8 mouse cellular contexts compared by ENCODE assay signal in genomic region chr7:141474160-141474559, GRCm38 (mm10). TPM values are rescaled to one million over a fixed set of nuclear protein-coding genes. Genes with fewer than 3 reads are reported as not detected.
DNase-seq lines count a peak whose midpoint lies in the region; ATAC-seq lines count a peak whose summit lies in the region.

No protein-coding gene starts in this region.

- no peak for ATAC-seq in lung, embryonic 15.5 days (ENCODE audit: borderline replicate concordance, extremely low read depth, low FRiP score, low TSS enrichment)
- ATAC-seq in neural tube, embryonic 15.5 days (ENCODE audit: low FRiP score) = no peak

- peaks cover 32% of the 10 kb centered on the region for H3K36me3 ChIP-seq in lung, embryonic 15.5 days
- H3K36me3 ChIP-seq in forebrain, embryonic 10.5 days (replicated peaks) = peaks cover 37% of the 10 kb centered on the region
- H3K36me3 ChIP-seq in limb, embryonic 10.5 days = peaks cover 36% of the 10 kb centered on the region
- peaks cover 29% of the 10 kb centered on the region for H3K36me3 ChIP-seq in neural tube, embryonic 15.5 days

- no peak for DNase-seq in lung, postnatal 14 days
- DNase-seq in forebrain, embryonic 10.5 days (ENCODE audit: extremely low spot score, low spot score) = no peak
- DNase-seq in limb, embryonic 10.5 days (ENCODE audit: low spot score) = no peak
- DNase-seq in left cerebral cortex, adult 9 months (ENCODE audit: low spot score in 2 of 2) = no peak
- DNase-seq in thymus, postnatal 36 days = no peak
- DNase-seq in embryo, embryonic 10 days (ENCODE audit: low spot score) = no peak

- H3K27ac ChIP-seq in lung, embryonic 15.5 days = no peak overlapping the region
- peak overlapping the region; percentile 99; the same call in 1 of the 2 replicates for H3K27ac ChIP-seq in forebrain, embryonic 10.5 days
- H3K27ac ChIP-seq in limb, embryonic 10.5 days = 0 out of 2 replicates have a peak overlapping the region, but pooled peaks have one; percentile 98
- H3K27ac ChIP-seq in neural tube, embryonic 15.5 days (replicated peaks) = no peak overlapping the region

- peak overlapping the region; percentile 80 for H3K9ac ChIP-seq in lung, embryonic 15.5 days
- peak overlapping the region; percentile 80 for H3K9ac ChIP-seq in neural tube, embryonic 15.5 days (replicated peaks)

- no peaks in the 10 kb centered on the region for H3K27me3 ChIP-seq in lung, embryonic 15.5 days
- H3K27me3 ChIP-seq in forebrain, embryonic 10.5 days (ENCODE audit: poor library complexity, severe bottlenecking) = peaks cover 29% of the 10 kb centered on the region
- H3K27me3 ChIP-seq in limb, embryonic 10.5 days (ENCODE audit: low read depth, poor library complexity, severe bottlenecking) = 0 out of 2 replicates have a peak, but pooled peaks cover 4% of the 10 kb centered on the region
- peaks cover 8% of the 10 kb centered on the region for H3K27me3 ChIP-seq in neural tube, embryonic 15.5 days (replicated peaks)

- H3K9me3 ChIP-seq in lung, embryonic 15.5 days = no peaks in the 10 kb centered on the region
- no peaks in the 10 kb centered on the region for H3K9me3 ChIP-seq in forebrain, embryonic 10.5 days
- H3K9me3 ChIP-seq in limb, embryonic 10.5 days (replicated peaks) = no peaks in the 10 kb centered on the region
- H3K9me3 ChIP-seq in neural tube, embryonic 15.5 days (replicated peaks) = no peaks in the 10 kb centered on the region

- H3K4me3 ChIP-seq in lung, embryonic 15.5 days = peak overlapping the region; percentile 82
- H3K4me3 ChIP-seq in forebrain, embryonic 10.5 days = peak overlapping the region; percentile 88
- peak overlapping the region; percentile 86 for H3K4me3 ChIP-seq in limb, embryonic 10.5 days
- peak overlapping the region; percentile 72 for H3K4me3 ChIP-seq in neural tube, embryonic 15.5 days (replicated peaks)

- H3K4me1 ChIP-seq in lung, embryonic 15.5 days = peaks cover 47% of the 10 kb centered on the region
- peaks cover 62% of the 10 kb centered on the region for H3K4me1 ChIP-seq in forebrain, embryonic 10.5 days
- H3K4me1 ChIP-seq in limb, embryonic 10.5 days = peaks cover 59% of the 10 kb centered on the region
- H3K4me1 ChIP-seq in neural tube, embryonic 15.5 days = peaks cover 57% of the 10 kb centered on the region

- 4% methylated on average over 5 of the region's 5 CpGs for WGBS in lung, embryonic 15.5 days
- 12% methylated on average over 5 of the region's 5 CpGs for WGBS in forebrain, embryonic 10.5 days
- 10% methylated on average over 5 of the region's 5 CpGs for WGBS in limb, embryonic 10.5 days
- WGBS in neural tube, embryonic 15.5 days = 9% methylated on average over 5 of the region's 5 CpGs

- peak overlapping the region; percentile 87 for H3K4me2 ChIP-seq in lung, embryonic 15.5 days
- H3K4me2 ChIP-seq in neural tube, embryonic 15.5 days = peak overlapping the region; percentile 94

RNA-seq across cellular contexts. Expression of gene Polr2l, which starts 0.8 kb away (rescaled TPM):
- 66.9 and 69.2 TPM in 2 replicates for polyA plus RNA-seq in lung, embryonic 15.5 days (2015; fragmentation: Nextera tagmentation; extraction: Ambion mirVana)
- polyA plus RNA-seq in forebrain, embryonic 10.5 days (2016; fragmentation: Nextera tagmentation; extraction: Ambion mirVana) = 87.0 and 95.7 TPM in 2 replicates
- 77.2 and 86.8 TPM in 2 replicates for polyA plus RNA-seq in limb, embryonic 10.5 days (2016; fragmentation: Nextera tagmentation; extraction: Ambion mirVana)
- 85.3 and 89.8 TPM in 2 replicates for polyA plus RNA-seq in neural tube, embryonic 15.5 days (2015; fragmentation: Nextera tagmentation; extraction: Ambion mirVana)

RNA-seq across cellular contexts. Expression of gene Tspan4, which starts 0.9 kb away (rescaled TPM):
- polyA plus RNA-seq in lung, embryonic 15.5 days (2015; fragmentation: Nextera tagmentation; extraction: Ambion mirVana) = 96.9 and 100 TPM in 2 replicates
- polyA plus RNA-seq in forebrain, embryonic 10.5 days (2016; fragmentation: Nextera tagmentation; extraction: Ambion mirVana) = 31.4 and 37.9 TPM in 2 replicates
- 25.0 and 36.9 TPM in 2 replicates for polyA plus RNA-seq in limb, embryonic 10.5 days (2016; fragmentation: Nextera tagmentation; extraction: Ambion mirVana)
- polyA plus RNA-seq in neural tube, embryonic 15.5 days (2015; fragmentation: Nextera tagmentation; extraction: Ambion mirVana) = 73.0 and 77.3 TPM in 2 replicates

RNA-seq across cellular contexts. Expression of gene Cd151, which starts 7.0 kb away (rescaled TPM):
- 24.4 and 30.7 TPM in 2 replicates for polyA plus RNA-seq in lung, embryonic 15.5 days (2015; fragmentation: Nextera tagmentation; extraction: Ambion mirVana)
- polyA plus RNA-seq in forebrain, embryonic 10.5 days (2016; fragmentation: Nextera tagmentation; extraction: Ambion mirVana) = 15.2 and 17.7 TPM in 2 replicates
- 14.0 and 15.8 TPM in 2 replicates for polyA plus RNA-seq in limb, embryonic 10.5 days (2016; fragmentation: Nextera tagmentation; extraction: Ambion mirVana)
- polyA plus RNA-seq in neural tube, embryonic 15.5 days (2015; fragmentation: Nextera tagmentation; extraction: Ambion mirVana) = 23.7 and 25.1 TPM in 2 replicates

RNA-seq across cellular contexts. Expression of gene Cracr2b, which starts 13.3 kb away (rescaled TPM):
- polyA plus RNA-seq in lung, embryonic 15.5 days (2015; fragmentation: Nextera tagmentation; extraction: Ambion mirVana) = 35.6 and 40.8 TPM in 2 replicates
- 6.2 and 7.3 TPM in 2 replicates for polyA plus RNA-seq in forebrain, embryonic 10.5 days (2016; fragmentation: Nextera tagmentation; extraction: Ambion mirVana)
- 7.0 and 7.8 TPM in 2 replicates for polyA plus RNA-seq in limb, embryonic 10.5 days (2016; fragmentation: Nextera tagmentation; extraction: Ambion mirVana)
- 7.1 and 9.6 TPM in 2 replicates for polyA plus RNA-seq in neural tube, embryonic 15.5 days (2015; fragmentation: Nextera tagmentation; extraction: Ambion mirVana)

RNA-seq across cellular contexts. Expression of gene Pnpla2, which starts 19.2 kb away (rescaled TPM):
- 35.9 and 41.6 TPM in 2 replicates for polyA plus RNA-seq in lung, embryonic 15.5 days (2015; fragmentation: Nextera tagmentation; extraction: Ambion mirVana)
- polyA plus RNA-seq in forebrain, embryonic 10.5 days (2016; fragmentation: Nextera tagmentation; extraction: Ambion mirVana) = 15.9 and 18.2 TPM in 2 replicates
- 11.6 and 12.4 TPM in 2 replicates for polyA plus RNA-seq in limb, embryonic 10.5 days (2016; fragmentation: Nextera tagmentation; extraction: Ambion mirVana)
- polyA plus RNA-seq in neural tube, embryonic 15.5 days (2015; fragmentation: Nextera tagmentation; extraction: Ambion mirVana) = 17.2 and 25.7 TPM in 2 replicates

Comparison
In these comparisons a context has a peak if more than half of its experiments do, and no peak if none do; other contexts are left out.
1. H3K27ac ChIP-seq: peak in forebrain, embryonic 10.5 days (single experiment) and limb, embryonic 10.5 days (single experiment); none in lung, embryonic 15.5 days (single experiment) and neural tube, embryonic 15.5 days (single experiment).
2. Peak in every context shown above with its lines, with median percentiles within 50 percentile points of each other: H3K4me3 ChIP-seq.